Mouse (Mus musculus): ENCODE results near the gene Nadsyn1. TPM values are rescaled to one million over a fixed set of nuclear protein-coding genes. Genes with fewer than 3 reads are reported as not detected.

Nadsyn1 gene
- total RNA-seq, 1 experiment from 2014 or later: 16.3 TPM

DNA sequence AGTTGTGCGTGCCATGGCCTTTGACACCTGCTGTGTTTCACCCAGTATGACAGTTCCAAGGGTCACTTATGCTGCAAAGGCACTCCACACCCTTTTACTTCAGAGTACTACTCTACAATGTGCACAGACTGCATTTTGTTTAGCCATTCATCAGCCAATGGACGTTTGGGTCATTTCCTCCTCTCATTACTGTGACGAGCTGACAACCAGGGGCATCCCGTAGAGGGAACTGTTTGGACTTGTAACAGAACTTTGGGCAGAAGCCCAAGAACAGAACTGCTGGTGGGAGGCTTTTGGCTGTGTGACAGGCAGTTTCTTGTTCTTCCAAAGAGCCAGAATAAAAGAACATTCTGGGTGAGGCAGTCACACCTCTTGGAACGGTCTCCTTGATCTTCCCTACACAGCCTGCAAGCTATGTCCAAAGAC, 17.4 kb downstream of the Nadsyn1 start:
- no peak for DNase-seq

DNA sequence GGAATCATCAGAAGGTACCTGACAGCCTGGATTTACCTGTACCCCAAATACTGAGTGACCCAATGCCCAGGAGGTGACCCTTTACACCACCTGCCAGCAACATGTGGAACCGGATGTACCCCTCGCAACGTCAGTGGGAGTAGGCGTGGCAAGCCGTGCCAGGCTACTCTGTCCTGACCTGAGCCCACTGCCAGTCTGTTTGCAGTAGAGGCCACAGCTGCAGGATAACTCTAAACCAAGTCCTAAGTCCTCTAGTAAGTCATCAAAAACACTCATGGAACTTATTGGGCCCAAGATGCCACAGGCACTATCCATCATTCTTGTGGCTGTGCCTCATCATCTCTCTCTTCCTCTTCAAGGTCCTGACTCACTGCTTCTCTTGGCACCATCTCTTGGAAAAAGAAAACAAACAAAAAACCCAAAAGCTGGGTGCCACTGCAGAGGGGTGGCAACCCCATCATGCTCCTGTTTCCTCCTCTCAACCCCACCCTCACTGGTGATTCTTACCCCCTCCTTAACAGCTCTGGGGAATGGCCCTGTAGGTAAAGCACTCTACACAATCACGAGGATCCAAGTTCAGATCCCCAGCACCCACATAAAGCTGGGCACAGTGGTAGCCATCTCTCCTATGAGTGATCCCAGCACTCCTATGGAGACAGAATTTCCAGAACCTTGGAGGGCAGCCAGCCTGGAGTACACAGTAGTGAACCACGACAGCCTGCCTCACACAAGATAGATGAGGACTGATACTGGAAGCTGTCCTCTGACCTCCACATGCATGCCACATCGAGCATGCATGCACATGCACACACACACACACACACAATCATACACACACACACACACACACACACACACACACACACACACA, 21.2 kb downstream of the Nadsyn1 start:
- no peak for DNase-seq

DNA sequence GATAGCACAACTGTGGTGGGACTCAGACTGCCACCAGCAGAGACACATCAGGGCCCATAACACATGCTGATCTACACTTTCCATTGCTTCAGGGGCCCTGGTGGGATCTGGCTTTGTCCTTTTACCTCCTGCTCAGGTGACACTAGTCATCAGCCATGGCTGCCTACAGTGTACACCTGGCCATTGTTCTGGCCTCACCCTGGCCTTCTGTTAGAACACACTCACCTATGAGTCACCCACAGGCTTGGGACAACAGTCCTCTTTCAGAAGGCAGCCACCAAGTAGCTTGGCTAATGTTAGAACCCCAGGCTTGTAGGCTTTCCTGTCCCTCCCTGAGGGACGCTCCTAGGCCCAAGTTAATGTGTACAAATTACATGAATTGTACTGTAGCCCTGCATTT, 21.9 kb downstream of the Nadsyn1 start:
- DNase-seq: no peak

DNA sequence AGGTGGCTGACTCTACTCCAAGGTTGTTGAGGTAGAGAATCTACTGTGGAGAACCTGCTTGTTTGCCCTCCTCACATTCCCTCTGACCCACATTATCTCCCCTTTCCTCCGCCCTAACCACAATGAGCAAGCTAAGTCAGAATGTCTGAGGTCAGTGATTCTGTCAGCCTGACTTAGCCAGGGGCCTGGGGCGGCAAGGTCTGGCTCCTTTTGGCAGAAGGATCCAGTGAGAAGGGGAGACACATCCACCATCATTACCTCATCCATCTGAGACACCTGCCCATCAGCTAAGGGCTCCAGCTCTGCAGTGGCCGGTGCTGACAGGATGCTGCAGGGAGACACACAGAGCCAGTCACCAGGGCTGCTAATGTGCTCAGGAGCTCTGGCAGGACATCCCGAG, 23.9 kb downstream of the Nadsyn1 start:
- no peak for DNase-seq

DNA sequence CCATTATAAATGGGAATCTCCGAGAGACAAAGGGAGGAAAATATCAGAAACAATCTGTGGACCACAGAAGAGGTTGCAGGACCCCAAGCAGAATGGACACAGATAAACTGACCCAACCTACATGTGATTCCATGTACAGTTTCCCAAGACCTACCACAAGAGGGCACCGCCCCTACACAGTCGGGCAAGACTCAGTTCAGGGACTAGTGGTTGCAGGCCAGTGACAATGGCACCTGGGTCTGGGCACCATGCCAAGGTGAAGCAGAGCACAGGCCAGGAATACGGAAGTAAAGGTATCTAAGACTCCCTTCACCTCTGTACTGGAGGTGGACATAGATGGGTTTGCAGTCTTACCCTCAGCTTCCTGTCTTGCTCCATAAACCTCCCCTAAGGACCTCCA, 29.5 kb downstream of the Nadsyn1 start:
- DNase-seq: peak; percentile 61

DNA sequence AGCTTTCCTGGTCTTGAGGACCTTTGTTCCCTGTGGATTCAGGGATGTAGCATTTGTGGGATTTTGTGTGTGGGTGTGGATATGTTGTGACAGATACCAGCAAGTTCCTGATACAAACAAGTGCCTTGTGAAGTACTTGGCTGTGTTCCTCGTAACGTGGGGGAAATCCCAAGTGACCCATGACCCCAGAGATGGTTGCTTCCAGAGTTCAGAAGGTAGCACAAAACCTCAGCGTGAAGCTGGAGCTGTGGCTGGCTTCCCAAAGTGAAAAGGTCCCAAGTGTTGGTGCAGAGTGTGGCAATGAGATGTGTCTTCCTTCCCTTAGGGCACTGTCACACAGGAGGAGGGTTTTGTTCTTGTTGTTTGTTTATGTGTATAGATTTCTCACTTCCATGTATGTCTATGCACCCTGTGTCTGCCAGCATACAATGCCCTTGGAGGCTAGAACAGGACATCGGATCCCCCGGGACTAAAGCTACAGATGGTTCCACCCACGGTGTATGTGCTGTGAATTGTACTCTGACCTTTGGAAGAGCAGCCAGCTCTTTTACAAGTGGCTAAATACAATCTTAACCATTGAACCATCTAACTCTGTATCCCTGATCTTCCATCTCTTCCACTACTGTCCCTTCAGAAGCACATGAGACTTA, 30.2 kb downstream of the Nadsyn1 start:
- no peak for DNase-seq

DNA sequence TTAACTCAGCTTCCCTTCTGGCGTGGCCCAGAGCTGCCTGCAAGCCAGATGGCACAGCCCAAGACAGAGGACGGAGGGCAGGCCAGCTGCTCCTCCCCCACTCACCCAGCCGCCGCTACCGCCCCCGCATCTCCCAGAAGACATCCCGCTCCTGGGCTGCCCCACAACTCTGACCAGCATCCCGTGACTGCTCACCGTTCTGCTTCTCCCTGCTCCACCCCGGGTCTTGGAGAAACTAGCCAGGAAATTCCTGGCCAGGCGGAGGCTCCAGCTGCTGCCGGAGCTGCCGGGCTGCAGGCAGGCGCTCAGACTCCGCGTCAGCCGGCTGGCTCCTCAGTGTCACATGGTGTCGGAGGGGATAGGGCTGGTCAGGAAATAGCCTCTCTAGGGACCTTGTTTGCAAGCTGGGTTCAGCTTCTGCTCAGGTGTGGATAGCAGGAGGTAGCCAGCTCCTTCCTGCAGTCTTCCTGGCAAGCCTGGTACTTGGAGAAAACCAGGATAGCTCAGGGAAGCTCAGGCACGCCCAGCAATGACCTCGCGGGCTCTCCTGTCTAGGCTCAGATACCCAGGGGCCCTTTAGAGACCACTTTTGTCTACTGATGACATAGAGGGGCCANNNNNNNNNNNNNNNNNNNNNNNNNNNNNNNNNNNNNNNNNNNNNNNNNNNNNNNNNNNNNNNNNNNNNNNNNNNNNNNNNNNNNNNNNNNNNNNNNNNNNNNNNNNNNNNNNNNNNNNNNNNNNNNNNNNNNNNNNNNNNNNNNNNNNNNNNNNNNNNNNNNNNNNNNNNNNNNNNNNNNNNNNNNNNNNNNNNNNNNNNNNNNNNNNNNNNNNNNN, 38.4 kb downstream of the Nadsyn1 start, which contains the start of gene Mrgpre:
Gene Mrgpre, minus strand, starts transcription at position 505 of the 834 bp plus-strand sequence.
- peak; percentile 90 for DNase-seq

DNA sequence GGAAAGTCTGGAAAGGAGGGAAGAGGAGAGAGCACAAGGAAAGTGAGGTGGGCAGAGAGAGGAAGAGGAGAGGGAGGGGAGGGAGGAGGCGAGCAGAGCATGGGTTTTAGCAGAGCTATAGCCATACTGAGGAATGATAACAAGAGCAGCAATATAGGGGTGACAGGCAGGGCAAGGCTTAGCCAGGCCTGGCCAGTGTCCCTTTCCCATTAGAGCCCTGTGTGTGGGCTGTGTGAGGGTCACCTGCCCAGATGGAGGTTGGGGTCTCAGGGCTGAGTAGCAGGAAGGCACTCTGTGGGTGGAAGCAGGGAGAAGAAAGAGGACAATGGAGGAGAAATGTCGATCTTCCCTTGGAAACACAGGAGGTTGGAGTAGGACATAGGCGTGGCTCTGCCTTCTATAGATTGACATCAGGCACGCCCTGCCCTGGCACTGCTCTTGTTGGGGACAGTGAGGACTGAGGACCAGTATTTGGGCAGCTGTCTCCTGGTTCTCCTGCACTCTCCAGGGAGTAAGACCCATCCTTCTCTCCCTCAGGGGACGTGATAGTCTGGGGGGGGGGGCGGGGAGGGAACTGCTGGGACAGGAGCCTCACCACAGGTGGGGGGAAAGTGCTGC, 39.2 kb downstream of the Nadsyn1 start:
- DNase-seq: no peak

DNA sequence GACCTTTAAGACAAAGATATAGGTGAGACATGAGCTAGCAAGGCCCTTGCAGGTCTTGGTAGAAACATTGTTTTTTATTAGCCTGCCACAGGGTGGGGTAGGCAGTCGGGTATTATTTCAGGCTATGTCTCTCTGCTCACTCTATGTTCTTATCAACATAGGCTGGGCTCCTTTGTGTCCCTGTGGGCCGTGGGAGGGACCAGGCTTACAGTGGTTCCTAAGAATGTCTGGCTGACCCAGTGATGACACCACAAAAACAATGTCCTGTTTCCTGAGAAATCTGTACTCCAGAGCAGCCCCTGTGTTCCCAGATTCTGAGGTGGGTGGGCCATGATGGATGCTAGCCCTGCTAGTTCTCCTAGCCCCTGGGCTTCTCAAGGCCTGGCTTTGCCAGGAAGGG, 45.3 kb downstream of the Nadsyn1 start:
- no peak for DNase-seq

DNA sequence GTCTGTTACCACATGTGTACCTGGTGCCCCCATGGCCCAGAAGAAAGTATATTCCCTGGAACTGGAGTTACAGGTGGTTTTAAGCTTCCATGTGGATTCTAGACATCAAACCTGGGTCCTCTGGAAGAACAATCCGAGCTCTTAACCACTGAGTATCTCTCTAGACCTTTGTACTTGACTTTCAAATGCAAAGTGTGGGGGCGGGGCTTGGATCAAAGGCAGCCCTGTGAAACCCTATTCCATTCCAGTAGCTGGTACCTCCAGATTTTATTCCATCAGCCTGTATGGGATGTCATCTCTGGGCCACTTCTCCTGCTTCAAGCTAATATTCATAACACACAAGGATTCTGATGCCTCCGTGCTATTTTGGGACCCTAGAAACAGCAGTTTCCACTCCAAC, 46.5 kb downstream of the Nadsyn1 start:
- DNase-seq: no peak

DNA sequence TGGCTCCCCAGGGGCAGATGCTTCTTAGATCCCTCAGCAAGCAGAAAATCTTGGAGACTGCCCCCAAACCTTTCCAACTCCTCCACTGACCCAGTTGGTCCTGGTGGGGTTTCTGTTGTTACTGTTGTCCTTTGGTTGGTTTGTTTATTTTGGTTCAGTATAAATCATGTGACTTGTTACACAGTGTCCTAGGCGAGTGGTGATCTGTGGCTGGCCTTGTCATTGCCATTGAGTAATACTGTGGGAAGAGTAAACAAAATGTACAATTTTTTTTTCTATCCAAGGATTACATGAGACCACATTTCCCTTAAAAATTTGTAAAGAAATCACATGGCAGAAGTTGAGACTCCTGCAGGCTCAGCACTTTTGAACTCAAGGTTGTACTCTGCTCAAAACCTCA, 53.2 kb downstream of the Nadsyn1 start:
- DNase-seq: no peak

DNA sequence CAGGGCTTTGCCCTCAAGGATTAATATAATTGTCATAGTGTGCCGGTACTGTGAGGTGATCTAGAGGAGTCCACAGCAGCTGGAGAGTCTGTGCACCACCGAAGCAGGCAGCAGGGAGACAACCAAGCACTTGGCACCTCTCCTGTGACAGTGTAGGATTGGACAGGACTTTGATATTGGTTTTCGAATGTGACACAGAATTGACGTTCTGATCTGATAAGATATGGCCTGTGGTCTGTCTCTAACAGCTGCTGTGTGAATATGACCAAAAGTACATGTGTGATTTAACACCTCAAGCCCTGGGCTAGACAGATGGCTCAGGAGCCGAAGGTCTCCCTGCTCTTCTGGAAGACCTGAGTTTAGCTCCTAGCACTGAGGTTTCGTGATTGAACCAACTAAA, 54.4 kb downstream of the Nadsyn1 start:
- DNase-seq: no peak

DNA sequence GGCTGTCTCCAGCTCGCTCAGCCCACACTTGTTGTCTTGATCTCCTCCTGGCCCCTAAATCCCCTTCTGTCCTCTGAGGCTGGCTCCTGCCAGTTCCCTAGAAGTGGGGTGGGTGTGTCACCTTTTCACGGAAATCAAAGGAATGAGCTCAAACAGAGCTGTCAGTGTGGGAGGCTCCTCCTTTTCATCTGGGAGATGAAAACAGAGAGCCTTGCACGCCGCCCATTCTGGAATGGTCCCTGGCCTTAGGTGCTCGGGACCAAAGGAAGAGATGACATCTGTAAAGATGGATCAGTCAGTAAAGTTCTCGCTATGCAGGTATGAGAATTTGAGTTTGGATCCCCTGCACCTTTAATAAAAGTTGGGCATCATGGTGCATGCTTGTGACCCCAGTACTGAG, 55.8 kb downstream of the Nadsyn1 start, which contains the start of gene Mrgprg:
Gene Mrgprg, minus strand, starts transcription at position 101 of the 400 bp plus-strand sequence.
- no peak for DNase-seq

DNA sequence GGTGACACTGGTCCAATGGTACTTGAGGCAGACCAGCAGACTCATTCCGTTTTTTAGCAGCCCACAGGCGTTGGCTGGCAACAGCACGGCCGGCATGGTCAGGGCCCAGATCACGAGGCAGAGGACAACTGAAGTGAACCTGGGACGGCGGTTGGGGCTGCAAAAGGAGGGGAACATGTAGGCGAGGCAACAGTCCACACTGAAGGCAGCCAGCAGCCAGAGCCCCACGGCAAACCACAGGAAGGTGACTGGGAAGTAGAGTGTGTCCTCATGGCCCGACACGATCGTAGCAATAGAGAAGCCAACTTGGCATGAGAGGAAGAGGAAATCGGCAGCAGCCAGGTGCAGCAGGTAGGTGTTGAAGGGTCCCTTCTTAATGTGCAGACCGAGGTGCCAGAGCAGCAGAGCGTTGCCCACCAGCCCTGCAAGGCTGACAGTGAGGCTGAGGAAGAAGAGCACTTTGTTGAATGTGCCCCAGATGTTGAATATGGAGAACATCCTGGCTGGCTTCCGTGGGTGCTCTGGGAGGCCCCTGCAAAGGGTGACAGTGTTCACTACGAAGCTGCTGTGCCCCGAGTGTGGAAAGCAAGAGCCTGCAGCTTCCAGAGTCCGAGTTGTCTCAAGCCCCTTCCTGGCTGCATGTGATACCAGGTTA, 57.6 kb downstream of the Nadsyn1 start:
- no peak for DNase-seq

DNA sequence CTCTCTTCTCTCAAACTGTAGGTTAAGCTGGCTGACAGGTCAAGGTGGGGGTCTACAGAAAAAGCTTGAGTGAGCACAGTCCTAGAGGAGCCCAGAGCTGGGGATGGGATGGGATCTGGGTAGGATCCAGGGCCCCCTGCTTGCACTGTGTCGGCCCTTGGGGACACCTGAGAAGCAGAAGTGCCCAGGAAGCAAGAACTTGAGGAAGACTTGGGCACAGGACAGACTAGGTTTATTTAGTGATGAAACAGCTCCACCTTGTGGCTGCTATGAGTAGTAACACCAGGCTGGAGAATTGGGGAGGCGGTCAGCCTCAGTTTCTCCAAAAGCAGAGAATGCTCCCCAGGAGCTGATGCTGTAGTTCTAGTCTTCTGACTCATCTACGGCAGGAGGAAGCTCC, 58.9 kb downstream of the Nadsyn1 start:
- DNase-seq: peak; percentile 39

DNA sequence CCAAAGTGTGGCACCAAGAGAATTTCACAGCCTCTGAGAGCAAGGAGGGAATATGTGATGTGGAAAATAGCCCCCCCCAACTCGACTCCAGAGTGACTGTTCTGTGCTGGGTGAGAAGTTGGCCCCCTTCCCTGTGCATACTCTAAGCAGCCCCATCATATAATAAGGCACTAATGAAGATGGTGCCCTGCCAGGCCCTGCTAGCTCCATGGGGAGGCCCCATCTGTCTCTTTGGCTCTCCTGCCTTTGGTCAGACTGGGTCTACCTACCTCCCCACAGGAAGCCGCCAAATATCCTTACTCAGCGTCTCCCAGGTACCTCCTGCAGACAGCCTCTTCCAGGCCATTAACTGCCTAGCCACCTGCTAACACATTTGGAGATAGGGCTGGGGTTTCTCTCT, 63.7 kb downstream of the Nadsyn1 start:
- DNase-seq: no peak

DNA sequence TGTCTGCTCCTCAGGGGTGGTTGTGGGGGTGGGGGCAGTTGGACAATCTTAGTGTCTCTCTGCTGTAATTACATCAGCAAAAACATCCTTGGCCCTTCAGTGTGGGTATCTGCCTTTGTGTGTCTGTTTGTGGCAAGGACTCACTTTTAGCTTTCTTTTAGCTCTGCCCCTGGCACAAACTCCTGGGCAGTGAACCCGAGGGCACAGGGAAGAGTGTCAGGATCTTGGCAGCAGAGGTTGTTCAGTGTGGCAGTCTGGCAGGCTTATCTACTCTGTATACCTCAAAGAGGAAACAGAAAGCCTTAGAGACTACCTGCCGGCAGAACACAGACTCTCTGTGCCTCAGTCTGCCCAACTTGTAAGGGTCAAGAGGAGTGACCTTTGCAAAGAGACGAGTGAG, 65.0 kb downstream of the Nadsyn1 start:
- DNase-seq: no peak

DNA sequence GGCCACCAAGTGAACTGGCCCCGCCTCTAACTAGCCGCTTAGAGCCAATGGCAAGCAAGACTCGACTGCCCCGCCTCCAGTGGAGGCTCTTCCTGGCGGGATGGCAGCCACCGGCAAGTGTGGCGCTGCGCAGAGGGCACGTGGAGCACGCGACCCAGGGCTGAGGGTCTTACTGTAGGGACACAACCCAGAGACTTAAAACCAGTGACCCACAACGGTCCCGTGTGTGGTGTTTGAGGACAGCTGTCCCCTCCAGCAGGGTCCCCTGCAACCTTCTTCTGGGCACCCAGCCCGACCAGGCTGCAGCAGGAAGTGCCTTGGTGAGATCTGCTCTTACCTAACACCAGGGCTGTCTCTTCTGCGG, 65.6 kb downstream of the Nadsyn1 start:
- peak; percentile 89 for DNase-seq

DNA sequence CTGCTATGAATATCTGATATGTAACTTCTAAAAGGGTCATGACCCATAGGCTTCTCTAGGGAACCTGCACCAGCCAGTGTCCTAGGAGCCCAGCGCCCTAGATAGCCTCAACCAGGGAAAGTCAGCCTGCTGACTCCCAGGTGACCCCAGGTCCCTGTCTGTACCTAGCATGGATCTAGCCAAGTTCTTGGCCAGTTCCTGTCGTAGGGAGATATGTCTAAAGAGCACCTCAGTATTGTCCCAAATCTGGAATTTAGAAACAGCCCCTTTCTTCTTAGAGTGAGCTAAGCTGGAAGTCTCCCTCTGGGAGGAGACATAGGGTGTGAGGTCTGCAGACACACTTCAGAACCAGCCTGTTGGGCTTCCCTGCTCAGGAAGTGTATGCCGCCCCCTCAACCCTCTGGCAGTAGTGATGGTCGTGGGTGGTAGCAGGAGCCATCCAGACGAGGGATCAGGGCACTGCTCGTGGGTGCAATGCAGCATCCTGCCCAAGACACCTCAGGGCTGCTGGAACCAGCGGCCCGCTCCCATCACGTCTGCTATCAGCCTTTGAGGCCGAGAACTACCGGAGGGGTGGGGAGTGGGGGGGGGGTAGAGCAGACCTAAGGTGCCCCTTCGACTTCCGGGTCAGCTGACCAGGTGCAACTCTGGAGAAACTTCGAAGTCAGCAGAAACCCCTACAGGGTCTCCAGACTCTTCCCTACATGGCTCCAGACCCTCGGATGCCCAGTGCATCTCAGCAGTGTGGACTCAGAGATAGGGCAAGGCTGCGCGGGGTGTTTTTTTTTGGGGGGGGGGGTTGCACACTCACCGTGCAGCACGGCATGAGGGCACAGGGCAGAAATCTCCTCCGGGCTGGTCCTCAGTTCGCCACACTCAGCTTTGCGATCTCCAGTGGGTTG, 66.3 kb downstream of the Nadsyn1 start, which contains the start of gene Osbpl5:
Gene Osbpl5, minus strand, starts transcription at position 861 of the 902 bp plus-strand sequence.
- no peak for DNase-seq

DNA sequence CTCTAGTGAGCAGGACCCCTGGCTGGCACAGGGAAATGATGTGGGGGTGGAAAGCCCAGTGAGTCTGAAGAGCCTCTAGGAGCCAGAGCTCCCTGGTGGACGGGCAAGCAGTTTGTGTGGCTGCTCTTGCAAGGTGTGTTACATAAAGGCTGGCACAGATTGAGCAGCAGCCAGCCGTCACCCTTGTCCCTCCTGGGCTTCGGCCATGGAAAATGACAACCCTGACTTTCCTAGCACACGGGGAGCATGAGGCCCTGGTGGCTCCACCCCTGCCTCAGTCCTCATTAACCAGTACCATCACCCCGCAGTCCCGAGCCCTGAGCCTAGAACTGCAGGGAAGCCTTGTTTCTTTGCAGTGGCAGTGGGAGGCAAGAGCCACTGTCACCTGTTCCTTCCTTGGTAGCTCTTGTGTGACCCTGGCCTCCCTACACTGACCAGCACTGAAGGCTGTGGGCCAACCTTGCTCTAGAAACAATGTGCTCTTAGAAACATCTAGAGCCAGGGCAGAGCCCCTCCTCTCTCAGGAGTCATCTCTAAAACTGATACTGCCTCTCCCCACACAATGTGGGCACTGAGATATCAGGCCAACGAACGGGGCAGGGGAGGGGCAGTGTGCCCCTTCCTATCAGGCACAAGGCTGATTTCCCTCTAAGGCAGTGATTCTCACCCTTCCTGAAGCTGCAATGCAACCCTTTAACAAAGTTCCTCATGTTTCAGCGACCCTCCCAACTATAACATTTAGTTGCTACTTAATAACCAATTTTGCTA, 67.1 kb downstream of the Nadsyn1 start:
- DNase-seq: peak; percentile 49
